Mouse (Mus musculus) CD4-positive, CD25-positive, alpha-beta regulatory T cell, adult 4 months (primary cell): Measurements from ENCODE around the gene Isl2. TPM values are rescaled to one million over a fixed set of nuclear protein-coding genes. Genes with fewer than 3 reads are reported as not detected.

Experiments
- ATAC-seq: one replicate; pipeline ENCODE4 v1.8.0; 2017
- polyA plus RNA-seq, 2 experiments: library from polyadenylated mRNA; unstranded; fragments of 100-300 nt; shearing (Covaris generic); gene quantifications; one replicate each; pipeline ENCODE4 v1.2.1; 2017

The Isl2 gene
- not detected for polyA plus RNA-seq

DNA sequence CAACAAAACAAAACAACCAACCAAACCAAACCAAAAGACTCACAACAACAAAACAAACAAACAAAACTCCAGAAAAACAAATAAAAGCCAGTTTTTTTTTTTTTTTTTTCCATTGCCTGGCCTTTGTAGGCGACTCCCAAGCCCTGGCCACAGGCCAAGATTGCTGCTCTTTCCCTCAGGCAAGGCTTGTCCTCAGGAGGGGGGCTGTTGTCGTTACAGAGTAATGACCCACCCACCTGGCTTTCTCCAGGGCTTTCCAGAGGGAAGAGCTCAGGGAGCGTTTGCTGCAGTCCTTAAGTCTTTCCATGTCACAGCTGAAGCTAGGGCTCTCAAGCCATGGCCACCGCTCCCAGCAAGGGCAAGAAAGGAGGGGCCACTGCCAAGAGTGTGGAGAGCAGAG, at the start of gene Isl2:
Gene Isl2 (plus strand): TSS at position 296 of the 400 bp plus-strand sequence.
- ATAC-seq = no peak

- no peak for ATAC-seq
Observed at GRCm38 (mm10) chr9:55507922-55508321, 30.6 kb upstream of the Isl2 start.

DNA sequence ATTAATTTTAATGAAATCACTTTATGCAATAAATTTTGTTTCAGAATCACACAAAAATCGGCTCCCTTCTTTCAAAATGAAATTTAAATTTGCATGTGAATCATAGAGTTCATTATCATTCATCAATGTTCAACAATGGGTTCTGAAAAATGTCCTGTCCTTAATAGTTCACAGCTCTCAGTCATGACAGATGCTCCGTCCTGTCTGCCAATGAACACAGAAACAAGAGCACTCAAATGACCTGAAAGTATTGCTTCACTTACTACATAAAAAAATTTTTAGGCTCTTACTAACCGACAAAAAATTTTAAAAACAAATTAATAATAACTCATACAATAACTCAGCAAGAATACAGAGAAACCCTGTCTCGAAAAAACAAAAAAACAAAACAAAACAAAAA, 29.8 kb upstream of the Isl2 start:
- no peak for ATAC-seq

DNA sequence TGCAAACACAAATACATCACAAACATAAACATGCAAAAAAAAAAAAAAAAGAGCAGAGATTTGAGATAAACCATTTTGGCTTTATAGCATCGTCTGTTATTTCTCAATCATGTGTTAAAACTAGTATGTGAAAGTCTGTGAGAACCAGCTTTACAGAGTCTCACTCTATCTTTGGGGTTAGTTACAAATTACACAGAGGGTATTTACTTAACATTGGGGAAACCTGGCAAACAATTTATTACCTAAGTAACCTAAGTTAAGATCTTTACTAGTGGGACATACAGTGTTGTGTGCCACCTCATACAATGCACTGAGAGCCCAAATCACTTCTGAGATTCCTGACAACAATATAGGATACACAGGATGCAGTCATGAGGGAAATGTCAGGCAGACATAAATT, 28.7 kb upstream of the Isl2 start:
- no peak for ATAC-seq

- ATAC-seq = no peak
Observed at GRCm38 (mm10) chr9:55510651-55511235, 27.7 kb upstream of the Isl2 start.

GRCm38 (mm10) chr9:55511521-55511993, 26.9 kb upstream of the Isl2 start:
- ATAC-seq = peak; percentile 33

DNA sequence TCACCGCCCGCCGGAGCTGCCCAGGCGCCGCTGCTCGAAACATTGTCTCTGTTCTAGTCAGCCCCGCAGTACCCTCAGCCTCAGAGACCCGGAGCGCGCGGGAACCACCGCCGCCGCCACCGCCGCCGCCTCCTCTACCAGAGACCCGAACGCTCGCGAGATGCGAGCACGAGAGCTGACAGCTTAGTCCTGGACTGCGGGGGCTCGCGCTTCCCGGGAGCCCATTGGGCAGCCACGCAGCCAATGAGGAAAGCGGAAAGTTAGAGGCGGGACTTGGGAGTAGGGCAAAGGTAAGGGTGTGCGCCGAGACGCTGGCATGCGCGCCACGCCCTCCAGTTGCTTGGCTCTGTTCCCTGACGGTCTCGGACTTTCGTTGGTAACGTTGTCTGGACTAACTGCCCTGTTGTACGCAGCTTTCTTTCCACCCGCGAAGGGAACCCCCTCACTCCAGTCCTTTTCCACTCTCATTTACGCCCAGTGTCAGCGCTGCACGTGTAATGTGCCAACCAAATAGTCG, 26.4 kb upstream of the Isl2 start, which contains the start of gene Etfa:
Gene Etfa (minus strand): TSS at position 217 of the 517 bp plus-strand sequence.
- ATAC-seq = peak; percentile 99

DNA sequence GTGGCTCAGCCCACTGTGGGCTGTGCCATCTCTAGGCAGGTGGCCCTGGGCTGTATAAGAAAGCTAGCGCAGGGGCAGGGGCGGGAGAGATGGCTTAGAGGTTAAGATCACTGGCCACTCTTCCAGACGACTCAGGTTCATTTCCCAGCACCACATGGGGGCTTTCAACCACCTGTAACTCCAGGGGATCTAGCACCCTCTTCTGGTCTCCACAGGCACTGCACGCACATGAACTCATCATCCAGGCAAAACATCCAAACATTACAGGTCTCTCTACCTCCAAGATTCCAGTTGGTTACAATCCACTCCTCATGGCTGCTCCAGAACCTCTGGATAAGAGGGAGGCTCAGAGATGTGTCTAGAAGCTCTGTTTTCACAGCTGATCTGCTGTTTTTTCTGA, 12.8 kb upstream of the Isl2 start:
- no peak for ATAC-seq

DNA sequence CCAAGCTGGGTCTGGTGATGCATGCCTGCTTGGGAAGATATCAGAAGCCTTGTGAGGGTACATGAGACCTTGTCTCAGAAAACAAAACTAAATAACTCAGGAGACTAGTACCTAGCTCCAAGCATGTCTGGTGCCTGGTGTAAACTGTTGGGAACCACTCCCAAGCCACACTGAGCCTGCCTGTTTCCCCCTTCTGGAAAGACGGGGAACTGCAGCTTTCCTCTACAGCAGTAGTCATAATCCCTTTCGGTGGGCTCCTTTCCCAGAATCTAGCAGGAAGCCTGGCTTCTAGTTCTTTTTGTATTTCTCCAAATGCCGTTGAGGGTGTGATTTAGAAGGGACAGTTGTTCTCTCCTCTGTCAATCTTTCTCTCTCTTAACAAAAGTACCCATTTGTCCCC, 2.6 kb upstream of the Isl2 start:
- peak; percentile 49 for ATAC-seq

- no peak for ATAC-seq
Observed at GRCm38 (mm10) chr9:55539006-55539405, 534 bp downstream of the Isl2 start.

GRCm38 (mm10) chr9:55539661-55540390, 1.4 kb downstream of the Isl2 start:
- ATAC-seq = no peak

- no peak for ATAC-seq
Observed at GRCm38 (mm10) chr9:55540391-55540770, 1.9 kb downstream of the Isl2 start.

GRCm38 (mm10) chr9:55540888-55541287, 2.4 kb downstream of the Isl2 start:
- peak; percentile 67 for ATAC-seq

DNA sequence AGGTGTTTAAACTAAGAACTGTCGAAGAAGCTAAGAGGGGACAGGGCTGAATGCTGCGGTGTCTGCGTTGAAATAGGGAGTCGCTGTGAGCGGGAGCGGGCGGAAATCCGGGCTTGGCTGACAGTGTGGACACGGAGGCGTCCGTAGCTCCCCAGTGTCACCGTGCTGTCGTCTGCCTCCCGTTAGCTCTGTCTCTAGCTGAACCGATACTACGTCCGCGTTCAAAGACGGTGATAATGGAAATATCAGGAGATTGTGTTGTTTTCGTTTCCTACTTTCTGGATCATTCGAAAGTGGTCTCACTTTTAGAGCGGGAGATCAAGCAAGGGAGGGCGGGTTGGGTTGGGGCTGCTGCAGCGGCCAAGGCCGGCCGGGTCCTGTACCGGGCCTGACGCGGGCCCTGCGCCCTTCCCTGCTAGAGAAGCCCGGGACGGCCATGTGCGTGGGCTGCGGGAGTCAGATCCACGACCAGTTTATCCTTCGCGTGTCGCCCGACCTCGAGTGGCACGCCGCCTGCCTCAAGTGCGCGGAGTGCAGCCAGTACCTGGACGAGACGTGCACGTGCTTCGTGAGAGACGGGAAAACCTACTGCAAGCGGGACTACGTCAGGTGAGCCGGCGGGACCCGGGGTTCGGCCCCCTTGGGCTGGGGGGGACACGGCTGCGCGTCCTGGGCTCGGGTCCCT, 3.4 kb downstream of the Isl2 start:
- ATAC-seq = no peak

DNA sequence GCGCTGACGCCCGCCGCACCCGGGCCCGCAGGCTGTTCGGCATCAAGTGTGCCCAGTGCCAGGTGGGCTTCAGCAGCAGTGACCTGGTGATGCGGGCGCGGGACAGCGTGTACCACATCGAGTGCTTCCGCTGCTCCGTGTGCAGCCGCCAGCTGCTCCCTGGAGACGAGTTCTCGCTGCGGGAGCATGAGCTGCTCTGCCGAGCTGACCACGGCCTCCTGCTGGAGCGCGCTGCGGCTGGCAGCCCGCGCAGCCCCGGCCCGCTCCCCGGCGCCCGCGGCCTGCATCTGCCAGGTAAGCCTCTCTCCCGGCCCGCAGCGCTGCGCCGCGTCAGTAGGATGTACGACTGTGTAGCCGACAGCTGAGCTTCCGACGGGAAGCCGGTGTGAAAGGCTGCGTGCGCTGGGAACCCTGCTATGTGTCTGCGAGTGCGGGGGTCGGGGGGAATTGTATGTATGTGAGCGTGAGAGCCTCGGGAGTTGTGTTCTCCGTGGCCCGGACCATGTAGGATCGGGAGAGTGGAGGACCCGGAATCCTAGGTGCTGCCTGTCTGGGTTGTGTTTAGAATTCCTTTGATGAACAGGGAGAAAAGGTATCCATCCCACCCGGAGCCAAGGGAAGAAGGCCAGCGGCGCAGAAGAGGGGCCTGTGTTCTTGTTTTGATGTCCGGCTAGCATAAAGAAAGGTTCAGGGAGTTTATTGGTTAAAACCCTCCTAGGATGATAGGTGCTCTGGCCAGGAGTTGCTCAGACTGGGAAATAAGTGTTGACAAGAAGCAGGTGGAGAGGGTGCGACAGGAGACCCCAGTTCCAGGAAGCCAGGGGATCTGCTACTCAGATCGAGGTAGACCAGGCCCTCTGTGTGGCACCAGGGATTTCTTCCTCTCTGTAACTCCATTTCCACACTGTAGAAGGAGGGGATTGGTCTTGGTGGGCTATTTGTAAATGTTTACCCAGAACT, 4.2 kb downstream of the Isl2 start:
- no peak for ATAC-seq

- no peak for ATAC-seq
Observed at GRCm38 (mm10) chr9:55543336-55543702, 4.8 kb downstream of the Isl2 start.

DNA sequence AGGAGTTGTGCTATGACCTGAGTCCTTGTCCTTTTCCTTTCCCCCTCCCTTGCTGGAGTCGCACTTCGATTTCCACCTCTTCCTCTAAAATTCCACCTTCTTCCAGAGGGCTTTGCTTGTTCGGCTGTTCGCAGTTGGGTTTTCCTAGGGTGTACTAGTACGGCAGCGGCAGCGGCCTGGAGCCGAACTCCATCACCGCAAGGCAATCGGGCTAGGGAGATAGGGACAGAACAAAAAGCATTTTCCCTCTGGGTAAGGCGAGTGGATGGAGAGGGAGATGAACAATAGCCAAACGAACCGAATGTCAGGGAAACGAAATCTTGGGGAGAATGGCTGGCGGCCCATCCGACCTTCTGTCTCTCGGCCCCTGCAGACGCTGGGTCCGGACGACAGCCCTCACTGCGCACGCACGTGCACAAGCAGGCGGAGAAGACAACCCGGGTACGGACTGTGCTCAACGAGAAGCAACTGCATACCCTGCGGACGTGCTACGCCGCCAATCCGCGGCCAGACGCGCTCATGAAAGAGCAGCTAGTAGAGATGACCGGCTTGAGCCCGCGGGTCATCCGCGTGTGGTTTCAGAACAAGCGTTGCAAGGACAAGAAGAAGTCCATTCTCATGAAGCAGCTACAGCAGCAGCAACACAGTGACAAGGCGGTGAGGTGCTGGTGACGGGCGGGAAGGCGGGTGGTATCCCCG, 5.4 kb downstream of the Isl2 start:
- peak; percentile 21 for ATAC-seq

DNA sequence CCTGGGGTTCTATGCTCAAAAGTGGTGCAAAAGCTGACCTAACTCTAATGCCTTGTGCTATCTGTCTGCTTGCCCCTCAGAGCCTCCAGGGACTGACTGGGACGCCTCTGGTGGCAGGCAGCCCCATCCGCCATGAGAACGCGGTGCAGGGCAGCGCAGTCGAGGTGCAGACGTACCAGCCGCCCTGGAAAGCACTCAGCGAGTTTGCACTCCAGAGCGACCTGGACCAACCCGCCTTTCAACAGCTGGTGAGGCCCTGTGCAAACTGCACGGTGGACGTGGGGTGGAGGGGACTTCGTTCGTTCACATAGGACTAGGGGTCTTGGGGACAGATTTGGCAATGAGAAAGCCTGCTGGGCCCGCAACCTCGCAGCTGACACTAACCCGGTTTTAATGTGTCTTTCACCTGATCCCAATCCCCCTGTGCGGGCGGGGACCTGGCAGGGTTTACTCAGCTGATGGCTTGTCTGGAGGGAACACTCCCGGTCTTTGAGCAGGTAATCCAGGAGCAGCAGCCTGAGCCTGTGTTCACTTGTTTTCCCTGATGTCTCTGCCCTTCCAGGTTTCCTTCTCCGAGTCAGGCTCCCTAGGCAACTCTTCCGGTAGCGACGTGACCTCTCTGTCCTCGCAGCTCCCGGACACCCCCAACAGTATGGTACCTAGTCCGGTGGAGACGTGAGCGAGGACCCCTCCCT, 6.5 kb downstream of the Isl2 start:
- ATAC-seq = no peak

DNA sequence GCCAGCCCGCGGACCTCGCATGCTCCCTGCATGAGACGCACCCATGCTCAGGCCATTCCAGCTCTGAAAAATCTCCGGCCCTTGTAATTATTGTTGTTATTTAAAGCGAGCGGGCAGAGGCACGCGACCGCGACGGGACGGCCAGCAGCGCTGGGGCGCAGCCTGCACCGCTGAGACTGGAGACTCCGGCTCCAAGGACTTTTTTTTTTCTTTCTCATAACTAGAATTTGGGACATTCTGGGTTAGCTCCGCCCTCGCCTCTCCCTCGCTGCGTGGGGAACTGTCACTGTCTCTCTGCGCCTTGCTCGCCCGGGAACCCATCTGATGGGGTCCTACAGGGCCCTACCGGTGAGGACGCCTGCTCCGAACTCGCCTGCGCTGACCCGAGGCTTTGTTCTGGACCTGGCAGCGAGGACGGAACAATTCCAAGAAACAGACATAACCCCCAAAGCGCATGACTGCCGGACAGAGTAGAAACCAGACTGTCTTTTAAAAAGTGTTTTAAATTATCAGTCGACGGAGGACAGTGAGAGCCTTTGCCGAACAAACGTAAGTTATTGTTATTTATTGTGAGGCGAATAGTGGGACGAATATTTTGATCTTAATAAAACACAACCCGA, 7.2 kb downstream of the Isl2 start:
- no peak for ATAC-seq

DNA sequence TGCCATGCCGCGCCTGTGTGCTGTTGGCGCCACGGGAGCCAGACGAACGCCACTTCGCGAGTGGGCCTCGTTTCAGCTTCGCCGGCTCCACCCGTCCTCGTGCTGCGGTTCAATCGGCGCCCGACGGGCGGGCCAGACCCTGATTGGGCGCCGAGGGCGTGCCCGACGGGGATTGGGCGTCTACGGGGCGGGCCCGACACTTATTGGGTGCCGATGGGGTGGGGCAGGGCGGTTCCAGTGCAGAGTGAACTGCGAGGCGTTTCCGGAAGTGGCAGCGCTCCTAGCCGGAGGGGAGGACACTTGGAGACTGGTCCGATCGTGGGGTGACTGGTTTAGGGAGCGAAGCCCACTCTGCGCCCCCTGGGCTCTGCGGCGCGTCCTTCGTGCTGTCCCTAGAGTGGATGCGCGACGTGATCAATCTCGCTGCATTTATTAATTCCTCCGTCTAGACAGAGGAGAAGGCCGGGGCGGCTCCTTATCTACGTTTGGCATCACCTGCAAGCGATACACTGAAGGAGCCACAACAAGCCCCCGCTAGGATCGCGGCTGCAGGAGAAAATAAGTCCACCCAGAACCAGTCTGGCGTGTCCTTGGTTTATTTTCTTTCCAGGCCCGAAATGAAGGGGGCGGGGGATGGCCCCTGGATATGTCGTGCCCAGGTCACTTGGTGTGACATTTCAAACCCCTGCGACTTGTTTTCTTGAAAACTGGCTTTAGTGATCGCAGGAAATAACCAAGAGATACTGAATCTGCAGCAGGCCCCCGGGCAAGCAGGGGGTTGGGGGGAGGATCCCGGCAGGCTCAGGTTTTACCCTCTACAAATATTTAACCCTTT, 7.9 kb downstream of the Isl2 start:
- peak; percentile 23 for ATAC-seq
